Mouse (Mus musculus) T-cell, adult 2 months (primary cell): ENCODE measurements around the gene Wapl.

Experiments
- DNase-seq: peaks from one replicate; pipeline ENCODE4 v3.0.0; 2022; ENCODE audit warnings: low spot score

Gene Wapl

GRCm38 (mm10) chr14:34773681-34774080, 100.0 kb downstream of the Wapl start:
- no peak for DNase-seq

- no peak for DNase-seq
Measured at GRCm38 (mm10) chr14:34774231-34774630, 100.5 kb downstream of the Wapl start.

GRCm38 (mm10) chr14:34776719-34777385, 103.1 kb downstream of the Wapl start:
- DNase-seq, result no peak

GRCm38 (mm10) chr14:34777810-34778209, 104.1 kb downstream of the Wapl start:
- DNase-seq, result peak; percentile 48

GRCm38 (mm10) chr14:34778760-34779159, 105.0 kb downstream of the Wapl start:
- DNase-seq, result no peak

GRCm38 (mm10) chr14:34793406-34794037, 119.8 kb downstream of the Wapl start:
- DNase-seq, result no peak
